Mouse (Mus musculus) spleen, postnatal 14 days (tissue): ENCODE results near the gene Upk3b.

Experiments used
- DNase-seq, 2 experiments: peaks; one replicate each; pipeline ENCODE4 v3.0.0; 2021 to 2022; ENCODE audit warnings: low spot score in 2 of 2

The Upk3b gene

DNA sequence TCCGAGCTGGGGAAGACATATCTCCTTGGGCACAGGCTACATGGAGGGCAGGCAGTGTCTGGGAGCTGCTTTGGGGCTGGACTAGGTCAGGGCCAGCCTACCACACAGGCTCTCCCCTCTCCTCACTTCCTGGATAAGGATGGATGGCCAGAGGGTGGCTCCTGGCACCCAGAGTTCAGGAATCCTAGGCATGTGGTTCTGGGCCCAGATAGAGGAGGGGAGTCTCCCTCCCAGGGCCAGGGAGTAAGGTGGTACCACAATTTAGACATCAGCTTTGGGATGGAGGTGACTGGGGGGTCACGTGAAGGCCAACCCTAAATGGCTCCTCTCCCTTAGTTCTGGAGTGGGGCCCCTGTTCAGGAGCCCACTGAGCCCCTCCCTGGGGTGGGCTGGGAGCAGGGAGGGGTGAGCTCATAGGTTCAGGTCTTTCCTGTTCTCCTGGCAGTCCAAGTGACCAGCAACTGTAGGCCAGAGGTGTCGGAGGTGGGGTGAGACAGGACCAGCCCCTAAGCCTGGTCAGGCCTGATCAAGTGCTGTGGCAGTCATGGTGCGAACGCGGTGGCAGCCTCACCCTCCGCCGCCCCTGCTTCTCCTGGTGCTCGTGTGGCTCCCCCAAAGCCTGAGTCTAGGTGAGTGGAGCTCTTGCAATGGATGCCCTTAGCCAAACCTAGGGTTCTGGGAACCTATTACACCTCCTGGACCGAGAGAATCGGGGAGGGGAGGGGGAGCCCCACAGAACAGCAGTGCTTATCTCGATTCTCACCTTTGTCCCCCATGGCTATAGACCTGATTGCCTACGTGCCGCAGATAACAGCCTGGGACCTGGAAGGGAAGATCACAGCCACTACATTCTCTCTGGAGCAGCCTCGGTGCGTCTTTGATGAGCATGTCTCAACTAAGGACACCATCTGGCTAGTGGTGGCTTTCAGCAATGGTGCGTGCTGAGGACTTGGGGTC, at the start of gene Upk3b:
Gene Upk3b, plus strand, starts transcription at position 239 of the 957 bp plus-strand sequence.
- no peak for DNase-seq

DNA sequence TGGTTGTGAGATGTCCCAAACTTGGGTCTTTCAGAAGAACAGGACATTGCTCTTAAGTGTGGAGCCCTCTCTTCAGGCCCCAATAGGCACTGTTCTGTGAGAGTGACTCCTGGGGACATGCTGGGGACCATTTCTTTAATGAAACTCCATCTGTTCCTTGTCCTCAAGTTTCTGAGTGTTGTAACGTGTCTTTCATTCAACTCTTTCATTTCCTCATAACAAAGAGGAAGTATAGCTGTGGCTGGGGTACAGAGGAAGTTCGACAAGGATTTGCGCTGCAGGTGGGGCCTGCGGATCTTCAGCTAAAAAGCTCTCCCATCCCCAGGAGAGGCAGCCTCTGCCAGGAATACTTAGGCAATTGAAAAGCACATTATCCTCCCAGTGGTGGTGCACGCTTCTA, 47.7 kb upstream of the Upk3b start:
- DNase-seq, result peak in 1 of 2 experiments; percentile 12

DNA sequence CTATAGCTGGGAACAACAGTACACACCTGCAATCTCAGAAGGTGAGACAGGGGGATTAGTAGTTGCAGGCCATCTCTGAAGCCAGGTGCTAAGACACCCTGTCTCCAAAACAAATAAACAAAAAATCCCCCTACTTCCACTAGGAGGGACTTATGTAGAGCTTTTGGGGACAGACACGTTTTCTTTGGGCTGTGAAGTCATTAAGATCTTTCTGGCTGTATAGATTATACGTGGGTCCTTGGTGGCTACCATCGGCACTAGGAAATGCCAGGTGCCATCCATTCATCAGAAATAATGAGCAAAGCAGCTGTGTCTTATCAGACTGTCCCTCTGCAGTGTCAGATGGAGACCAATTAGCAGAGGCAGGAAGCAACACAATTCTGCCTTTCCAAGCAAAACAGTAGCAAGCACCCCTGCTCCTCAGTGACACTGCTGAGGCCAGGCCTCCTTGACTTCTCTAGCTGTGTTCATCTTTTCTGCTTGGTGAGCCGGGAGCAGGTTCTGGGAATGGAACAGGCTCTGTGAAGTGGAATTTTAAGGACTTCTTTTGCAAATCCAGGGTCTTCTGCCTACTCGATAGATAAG, 44.8 kb upstream of the Upk3b start:
- no peak for DNase-seq

DNA sequence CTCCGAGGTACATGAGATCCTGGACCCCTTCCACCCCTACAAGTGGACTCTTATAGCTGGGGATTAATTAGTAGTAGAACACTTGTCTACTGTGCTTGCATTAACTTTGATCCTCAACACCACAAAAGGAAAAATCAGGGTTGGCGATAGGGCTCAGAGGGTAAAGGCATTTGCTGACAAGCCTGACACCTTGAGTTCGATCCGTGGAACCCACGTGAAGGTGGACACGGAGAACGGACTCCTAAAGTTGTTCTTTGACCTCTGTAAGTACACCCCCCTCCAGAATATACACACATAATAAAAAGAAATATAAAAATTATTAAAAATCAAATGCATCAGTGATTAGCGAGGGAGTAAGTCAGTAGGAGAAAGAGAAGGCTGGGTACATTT, 44.0 kb upstream of the Upk3b start:
- DNase-seq, result no peak

DNA sequence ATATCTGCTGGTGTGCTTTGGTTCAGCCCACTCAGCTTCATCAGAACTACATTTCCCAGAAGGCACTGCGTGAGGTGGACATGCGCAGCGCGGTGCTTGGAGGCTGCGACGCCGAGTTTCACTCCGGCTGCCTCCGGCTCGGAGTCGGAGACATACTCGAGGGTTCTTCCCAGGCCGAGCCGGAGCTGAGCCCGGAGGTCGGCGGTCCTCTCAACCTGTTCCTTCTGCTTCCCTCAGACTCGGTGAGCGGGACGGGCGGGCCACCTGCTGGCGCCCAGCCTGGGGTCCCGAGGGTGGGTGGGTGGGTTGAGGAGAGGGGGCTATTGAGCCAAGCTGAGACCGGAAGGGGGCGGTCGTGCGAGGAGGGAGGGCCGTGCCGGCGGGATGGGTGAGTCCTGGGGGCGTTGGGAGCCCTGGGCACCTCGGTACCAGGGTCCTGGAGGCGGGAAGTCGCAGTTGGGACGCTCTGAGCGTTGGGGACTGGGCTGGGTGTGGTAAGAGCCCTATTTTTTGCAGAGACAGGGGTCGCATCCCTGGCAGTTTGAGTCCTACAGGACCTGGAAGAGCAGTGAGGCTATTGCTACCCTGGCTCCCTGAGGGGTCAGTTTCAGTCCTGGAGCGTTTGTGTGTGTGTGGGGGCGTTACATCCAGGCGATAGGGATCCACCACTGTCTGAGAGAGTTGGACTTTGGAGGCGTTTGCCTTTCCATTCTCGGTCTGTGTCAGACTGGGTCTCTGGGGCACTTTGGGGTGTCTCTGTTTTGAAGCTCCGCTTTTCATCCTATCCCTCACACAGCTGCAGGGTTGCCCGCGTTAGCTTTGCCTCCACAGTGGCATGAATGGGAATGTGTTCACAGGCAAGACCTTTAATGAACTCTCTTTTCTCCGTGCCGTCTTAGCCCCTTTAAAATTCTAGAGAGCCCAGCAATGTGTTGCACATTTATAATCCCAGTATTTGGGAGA, 43.3 kb upstream of the Upk3b start, which contains the start of gene Dtx2:
Gene Dtx2, plus strand, starts transcription at position 76 of the 963 bp plus-strand sequence.
- DNase-seq, result peak; percentile 72 to 86

DNA sequence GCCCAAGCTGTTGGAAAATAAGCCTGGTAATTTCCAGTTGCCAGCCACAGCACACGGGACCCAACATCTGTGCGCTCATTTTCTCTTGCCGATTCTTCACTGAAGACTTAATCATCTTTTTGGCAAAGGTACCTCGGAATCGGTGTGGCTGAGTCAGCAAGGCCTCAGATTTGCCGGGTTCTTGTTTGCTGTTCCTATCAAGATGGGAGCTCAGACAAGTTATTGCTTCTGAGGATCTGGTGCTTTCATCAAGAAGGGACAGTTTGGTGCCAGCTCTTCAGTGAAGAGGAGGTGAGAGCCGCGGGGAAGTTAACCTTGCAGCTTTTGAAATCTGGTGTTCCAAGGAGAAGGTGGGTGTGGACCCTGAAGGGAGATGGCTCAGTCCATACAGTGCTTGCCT, 42.1 kb upstream of the Upk3b start:
- no peak for DNase-seq

DNA sequence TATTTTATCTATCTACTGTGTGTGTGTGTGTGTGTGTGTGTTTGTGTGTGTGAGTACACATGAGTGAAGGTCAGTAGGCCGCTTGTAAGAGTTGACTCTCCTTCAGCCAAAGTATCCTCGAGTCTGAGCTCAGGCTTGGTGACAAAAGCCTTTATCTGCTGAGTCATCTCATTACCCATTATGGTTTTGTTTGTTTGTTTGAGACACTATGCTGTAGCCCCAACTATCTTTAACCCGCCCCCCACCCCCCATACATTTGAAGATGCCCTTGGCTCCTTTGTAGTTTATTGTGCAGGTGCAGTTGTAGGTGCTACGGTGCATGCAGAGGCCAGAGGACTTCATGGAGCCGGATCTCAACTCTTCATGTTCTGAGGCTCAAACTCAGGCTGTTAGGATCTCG, 37.1 kb upstream of the Upk3b start:
- DNase-seq, result no peak

DNA sequence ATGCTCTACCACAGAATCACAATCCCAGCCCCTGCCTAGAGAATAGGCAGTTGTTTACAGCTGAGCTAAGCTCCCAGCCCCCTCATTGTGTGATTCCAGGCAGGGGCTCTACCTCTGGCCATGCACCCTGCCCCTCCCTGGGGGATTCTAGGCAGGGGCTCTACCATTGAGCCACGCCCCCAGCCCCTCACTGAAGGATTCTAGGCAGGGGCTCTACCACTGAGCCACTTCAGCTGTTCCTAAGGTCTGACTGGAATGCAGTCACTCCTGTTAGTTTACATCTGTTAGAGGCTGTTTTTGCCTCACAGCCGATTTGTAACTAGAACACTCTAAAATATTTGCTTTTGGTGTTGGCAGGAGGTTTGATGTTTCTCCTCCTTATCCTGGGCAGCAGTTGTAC, 36.0 kb upstream of the Upk3b start:
- DNase-seq, result no peak

DNA sequence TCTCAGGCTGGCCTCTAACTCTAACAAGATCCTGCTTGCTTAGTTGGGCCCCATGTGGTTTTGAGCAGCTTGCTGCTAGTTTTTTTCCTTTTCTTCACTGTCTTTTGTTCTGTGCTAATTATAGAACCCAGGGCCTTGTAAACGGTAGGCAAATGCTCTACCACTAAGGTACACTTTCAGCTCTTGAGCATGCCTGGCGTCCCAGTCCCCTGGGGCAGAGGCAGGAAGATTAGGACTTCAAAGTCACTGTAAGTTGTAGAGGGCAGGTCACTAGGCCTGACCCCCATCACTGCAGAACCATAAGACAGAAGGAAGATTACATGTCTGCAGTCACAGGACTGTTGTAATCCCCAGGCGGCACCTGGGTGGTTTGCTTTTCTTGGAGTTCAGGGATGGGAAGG, 35.5 kb upstream of the Upk3b start:
- DNase-seq, result no peak

DNA sequence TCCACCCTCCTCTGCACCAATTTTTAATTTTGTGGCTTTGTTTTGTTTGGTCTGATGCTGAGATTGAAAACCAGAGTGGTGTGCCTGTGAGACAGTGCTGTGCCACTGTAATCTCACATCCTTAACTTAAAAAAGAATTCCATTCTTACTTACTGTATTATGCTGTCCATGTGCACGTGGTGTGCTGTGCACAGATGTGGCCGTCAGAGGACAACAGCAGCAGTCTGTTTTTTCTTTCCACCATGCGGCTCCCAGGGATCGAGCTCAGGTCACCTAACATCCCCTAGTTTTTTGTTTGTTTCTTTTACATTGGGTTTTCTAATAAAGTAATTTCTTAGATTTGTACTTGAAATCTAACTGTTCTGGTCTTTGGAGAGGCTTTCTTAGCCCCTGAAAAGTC, 33.8 kb upstream of the Upk3b start:
- no peak for DNase-seq

DNA sequence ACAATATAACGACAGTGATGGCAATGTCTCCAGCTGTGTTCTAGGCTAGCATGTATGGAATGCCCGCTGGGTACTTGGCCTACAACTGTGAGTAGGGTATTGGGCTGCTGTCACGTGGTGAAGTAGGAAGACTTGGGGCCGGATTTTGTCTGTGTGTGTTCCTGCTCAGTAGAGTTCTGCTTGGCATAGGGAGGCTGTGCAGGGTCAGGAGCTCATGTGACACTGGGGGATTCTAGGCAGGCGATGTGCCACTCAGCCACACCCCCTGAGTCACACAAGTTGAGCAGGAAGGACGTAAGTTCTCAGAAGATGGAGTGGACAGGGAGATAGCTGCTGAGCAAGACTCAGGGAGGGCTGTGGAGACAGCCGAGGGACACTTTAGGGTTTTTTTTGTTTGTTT, 30.6 kb upstream of the Upk3b start:
- DNase-seq, result no peak

DNA sequence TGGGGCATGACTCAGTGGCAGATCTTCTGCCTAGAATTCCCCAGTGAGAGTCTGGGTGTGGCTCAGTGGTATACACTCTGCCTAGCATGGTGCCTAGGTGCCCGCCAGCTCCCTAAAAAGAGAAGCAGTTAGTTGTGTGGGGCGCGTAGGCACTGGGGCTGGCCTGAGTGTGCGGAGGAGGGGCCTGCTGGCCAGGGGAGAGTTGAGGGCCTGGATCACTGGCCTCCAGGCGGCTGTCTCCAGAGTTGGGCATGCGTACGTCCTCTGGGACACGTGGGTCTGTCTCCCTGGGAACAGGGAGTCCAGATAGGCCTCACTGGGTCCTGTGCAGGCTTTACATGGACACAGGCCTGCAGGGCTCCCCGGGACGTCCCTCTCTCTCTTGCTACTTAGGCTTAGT, 23.4 kb upstream of the Upk3b start:
- DNase-seq, result no peak

DNA sequence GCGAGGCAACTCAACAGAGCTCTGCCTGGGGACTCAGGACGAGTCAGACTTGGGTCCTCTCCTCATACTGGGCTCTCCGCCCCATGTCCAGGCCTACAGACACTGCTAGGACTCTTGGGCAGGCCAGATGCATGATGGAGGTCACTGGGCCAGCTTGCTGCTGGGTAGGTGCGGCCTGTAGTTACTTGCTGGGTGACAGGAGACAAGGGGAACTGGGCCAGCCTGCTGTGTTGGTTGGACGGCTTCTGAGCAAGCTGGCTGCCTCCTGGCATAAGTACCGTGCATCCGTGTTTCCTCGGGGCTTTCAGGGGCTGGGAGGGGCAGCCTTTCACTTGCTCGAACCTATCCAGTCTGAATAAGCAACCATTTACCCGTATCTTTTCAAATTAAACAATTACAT, 22.7 kb upstream of the Upk3b start:
- no peak for DNase-seq

DNA sequence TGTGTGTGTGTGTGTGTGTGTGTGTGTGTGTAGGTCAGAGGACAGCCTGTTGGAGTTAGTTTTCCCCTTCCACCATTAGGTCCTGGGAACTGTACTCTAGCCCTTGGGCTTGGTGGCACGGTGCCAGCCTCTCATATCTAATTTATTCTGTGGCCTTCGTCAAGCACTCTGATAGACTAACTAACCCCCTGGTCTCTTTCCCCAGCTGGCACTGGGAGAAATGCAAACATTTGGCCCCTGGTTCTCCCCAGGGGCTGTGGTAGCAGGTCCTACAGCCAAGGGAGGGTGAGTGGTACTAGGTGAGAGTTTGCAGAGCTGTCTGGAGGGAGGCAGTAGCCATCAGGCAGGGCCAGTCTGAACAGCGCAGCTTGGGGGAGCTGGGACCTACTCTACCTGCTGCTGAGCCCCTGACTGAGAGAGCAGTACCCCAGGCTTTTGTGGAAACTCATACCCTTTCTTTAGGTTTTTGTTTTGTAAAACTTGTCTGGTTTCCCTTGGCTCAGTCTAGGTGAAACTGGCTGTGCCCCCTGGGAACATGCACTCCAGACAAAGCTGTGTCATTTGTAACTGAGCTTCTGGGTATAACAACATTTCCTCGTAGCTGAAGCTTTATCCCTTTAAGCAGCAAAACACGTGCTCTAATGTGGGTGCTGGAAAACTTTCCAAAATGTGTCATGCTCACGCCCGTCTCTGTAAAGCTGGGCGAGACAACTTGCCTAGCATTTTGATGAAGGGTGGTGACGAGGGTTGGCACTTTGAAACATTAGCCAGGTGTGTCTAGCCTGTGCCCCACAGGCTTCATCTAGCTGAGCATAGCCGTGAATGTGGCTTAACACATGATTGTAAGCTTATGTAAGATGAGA, 22.1 kb upstream of the Upk3b start:
- no peak for DNase-seq

DNA sequence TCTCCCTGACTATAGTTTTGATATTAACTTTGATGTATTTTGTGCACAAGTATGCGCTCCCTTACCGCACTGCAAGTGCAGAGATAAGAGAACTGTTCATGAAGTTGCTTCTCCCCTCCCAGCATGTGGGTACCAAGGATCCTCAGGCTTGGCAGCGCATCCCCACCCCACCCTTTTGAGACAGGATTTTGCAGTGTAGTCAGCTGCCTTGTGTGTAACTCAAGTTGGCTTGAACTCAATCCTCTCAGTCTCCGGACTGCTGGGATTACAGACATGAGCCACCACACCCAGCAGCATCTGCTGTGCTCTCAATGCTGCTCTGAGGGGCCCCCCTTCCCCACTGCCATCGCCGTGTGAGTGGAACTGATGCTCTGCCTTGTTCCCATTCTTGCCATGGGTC, 21.0 kb upstream of the Upk3b start:
- no peak for DNase-seq

DNA sequence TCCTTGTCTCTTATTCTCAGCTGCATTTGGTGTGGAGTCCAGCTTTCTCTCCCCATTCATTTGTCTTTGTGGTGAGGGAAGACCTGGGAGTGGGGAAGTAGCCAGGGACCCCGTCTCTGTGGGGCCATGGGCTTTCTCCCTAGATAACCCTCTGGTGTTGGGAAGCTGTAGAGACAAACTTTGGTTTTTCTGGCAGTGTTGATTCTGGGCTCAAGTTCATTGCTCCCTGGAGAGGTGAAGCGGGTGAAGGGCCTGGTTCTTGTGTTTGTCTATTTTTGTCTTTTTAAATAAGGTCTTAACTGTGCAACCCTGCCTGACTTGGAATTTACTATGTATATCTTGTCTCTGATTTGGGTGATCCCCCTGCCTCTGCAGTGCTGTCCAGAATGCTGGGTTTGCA, 19.6 kb upstream of the Upk3b start:
- DNase-seq, result no peak

DNA sequence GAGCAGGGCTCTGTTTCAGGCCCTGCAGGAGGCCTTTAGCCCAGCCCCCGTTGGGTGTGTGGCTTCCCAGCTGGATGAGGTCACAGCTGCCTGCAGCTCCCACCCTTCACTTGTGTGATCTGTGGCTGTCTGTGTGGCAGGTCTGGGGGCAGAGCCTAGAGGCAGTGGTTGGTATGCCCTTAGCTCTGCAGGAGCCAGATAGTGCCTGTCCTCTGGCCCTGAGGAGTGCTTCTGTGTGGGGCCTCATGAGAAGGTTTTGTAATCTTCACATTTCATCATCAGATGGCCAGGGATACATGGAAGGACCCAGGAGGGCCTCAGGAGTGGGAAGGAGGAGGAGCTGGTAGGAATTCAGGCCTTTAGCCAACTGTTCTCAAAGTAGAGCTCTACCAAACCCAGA, 18.4 kb upstream of the Upk3b start:
- DNase-seq, result no peak

DNA sequence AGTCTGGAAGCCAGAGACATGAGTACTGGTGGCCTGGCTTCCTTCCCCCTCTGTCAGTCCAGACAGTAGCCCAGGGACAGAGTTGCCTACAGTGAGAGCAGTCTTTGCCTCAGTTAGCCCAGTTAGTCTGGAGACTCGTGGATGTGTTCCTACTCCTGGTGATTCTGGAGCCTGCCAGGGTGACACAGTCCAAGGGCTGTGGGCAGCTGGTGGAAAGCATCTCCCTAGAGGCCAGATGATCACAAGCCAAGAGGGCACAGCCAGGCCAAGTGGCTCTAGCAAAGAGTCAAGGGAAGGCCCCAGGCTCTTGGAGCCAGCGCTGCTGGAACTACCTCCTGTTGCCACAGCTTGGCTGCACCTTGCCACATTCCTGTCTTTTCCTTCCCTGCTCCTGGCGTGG, 12.6 kb upstream of the Upk3b start:
- no peak for DNase-seq

DNA sequence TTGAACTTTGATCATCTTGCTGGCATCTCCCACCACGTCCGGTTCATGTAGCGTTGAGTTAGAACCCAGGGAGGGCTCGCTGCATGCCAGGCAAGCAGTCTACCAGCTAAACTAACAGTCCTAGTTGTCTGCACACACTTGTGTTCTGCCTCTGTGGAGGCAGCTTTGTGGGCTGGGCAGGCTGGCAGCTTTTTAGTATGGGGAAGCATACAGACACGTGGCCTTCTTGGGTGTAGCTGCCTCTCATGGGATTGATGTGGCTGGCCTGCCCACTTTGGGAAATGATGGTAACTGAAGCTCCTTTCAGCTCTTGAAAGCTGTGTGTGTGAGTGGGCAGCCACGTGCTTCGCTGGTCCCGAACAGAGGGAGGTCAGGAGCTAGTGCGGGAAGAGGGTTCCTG, 11.4 kb upstream of the Upk3b start:
- no peak for DNase-seq

DNA sequence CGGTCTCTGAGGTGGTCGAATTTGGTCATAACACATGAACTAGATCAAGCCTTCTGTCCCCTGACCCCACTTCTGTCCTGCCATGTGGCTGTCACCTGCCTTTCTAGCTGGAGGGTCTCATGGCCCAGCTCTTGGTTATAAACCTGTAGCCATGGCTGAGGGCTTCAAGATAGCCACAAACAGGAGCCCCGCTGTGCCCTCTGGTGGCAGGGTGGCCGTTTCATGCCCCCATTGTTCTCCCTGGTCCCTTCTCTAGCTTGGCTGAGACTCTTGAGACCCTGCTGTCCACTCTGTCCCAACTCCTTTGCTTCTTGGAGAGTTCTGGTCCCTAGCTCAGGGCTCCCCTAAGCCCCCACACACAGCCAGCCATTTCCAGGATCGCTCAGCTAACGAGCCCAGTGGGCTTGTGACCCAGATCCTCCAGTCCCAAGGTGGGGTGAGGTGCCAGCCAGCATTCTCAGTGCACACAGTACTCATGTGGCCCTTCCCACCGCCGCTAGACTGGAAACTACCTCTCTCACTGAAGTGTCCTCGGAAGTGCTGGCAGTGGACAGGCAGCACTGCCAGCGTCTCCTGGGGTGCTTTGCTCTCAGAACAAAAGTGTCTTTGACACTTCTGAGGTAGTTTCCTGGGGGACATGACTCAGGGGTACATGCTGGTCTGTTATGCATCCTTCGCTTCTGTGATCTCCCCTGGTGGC, 10.5 kb upstream of the Upk3b start:
- DNase-seq, result no peak

DNA sequence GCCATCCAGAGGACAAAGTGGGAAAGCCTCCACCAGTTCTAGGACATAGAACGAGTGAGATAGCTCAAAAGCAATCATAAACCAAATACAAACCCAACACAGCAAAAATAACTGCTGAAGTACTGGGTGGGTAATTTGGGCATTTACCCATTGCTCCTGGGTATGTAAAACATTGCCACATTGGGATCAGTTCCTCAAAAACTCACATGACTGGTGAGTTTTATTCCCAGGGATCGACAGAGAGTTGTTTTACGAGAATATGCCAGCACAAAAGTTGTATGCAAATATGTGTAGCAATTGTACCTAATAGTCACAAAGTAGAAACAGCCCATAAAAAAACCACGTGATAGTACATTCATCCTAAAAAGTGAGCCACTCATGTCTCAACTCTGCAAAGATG, 3.4 kb upstream of the Upk3b start:
- no peak for DNase-seq
